Mouse (Mus musculus) frontal cortex, postnatal 14 days (tissue): ENCODE results near the gene Pdgfb.

Source experiments
- DNase-seq, 2 experiments: peaks; one replicate each; pipeline ENCODE4 v3.0.0; 2022; ENCODE audit warnings: low spot score in 2 of 2

Gene Pdgfb

DNA sequence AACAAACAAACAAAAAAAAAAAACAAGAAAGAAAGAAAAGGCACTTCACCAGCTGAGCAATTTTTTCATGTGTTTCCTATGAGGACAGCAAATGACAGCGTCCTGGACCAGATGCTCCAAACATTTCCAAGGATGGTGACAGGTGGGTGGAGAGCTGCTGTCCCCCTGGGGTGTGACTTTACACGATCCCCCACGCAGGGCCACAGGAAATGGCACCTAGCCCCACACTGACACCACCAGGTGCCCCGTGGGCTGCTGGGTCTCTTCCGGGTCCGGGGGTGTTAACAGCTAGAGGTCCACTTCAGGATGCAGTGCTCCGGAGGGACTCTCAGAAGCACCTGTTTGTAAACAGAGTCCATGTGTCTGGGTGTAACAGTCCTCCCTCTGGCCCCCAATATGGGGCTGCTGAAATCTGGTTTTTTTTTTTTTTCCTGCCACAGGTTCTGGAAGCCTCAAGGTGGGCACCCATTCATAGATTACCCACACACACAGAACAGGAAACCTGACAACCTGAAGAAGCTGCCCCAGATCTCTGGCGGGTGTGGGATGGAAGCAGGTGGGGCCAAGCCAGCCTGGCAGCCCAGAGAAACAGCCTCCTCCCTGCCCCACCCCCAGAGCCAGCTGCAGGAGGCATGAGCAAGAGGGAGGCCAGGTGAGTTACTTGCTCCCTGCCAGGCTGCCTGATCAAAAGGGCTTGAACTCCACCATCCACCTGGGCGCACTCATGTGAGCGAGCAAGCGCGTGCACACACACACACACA is 5.2 kb downstream of the Pdgfb start:
- no peak for DNase-seq

DNA sequence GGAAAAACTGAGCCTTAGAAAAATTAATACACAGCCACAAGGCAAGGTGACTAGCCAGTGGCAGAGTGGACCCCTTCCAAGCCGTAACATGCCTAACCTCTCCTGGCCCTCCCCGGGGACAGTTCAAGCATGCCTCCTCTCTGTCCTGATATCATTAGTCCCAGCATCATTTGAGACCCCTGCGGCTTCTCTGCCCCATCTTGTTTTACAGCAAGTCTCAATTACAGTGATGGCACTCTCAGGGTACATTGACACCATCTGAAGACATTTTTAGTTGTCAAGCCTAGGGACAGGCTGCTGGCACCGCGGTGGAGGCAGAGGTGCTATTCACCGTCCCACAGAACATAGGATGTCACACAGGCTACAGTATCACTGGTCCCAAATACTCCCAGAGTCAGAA is 6.3 kb downstream of the Pdgfb start:
- DNase-seq = no peak

DNA sequence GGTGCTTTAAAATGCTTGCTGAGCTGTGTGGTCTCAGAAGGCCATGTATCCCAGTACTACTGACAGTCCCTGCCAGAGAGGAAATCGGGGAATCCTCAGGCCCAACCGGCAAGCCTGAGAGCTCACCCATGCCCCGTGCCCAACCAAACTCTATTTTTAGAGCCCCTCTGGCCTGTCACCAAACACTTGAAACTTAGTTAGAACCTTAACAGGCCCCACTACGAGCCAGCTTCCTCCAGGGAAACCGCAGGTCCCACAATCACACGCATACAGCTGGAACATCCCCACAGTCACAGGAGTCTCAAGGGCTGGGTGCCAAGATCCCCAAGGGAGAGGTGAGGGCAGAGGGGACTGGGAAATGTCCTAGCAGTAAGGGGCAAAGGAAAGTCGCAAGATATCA is 8.6 kb downstream of the Pdgfb start:
- no peak for DNase-seq

DNA sequence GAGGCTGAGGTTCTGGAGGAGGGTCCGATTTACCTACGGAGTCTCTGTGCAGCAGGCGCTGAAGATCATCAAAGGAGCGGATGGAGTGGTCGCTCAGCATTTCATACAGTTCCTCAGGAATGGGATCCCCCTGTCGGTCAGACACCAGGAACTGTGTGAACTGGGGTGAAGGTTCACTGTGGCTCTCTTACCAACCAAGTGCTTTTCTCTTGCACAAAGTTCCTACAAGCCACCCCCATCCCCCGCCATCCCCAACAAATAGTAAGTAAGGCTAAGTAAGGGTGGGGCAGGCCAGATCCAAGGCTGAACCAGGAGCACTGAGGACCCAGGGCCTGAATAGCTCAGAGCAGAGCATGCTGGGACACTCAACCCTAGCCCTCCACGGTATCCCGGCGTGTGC is 9.3 kb downstream of the Pdgfb start:
- DNase-seq = no peak

DNA sequence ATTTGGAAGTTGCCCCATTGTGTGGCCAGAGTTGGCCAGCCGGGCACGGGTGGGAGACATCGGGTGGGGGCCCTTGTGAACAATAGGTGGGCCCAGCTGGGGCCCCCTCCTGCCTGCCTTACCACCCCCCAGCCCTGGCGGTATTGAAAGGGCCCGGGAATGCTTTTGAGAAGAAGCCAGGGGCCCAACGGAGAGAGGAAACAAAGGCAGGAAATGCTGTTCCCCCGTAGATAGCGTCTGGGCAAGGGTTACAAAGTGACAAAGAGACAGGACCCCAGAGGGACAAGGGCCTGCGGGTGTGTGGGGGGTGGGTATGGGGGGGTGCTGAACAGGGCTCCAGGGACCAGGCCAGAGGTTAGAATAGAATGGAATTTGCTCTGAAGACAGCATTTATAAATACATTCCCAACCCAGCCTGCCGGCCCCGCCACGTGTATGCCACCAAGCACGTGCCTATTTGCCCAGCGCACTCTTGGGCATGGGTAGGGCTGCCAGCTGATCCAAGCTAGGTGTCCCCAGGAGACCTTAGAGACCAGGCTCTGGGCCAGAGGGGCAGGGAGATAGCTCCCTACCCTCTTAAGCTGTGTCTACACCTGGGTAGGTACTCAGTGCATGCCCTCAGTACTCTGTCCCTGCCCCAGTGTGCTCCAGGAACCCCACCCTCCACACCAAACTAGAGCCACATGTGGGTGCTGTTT is 10.0 kb downstream of the Pdgfb start:
- DNase-seq = no peak

DNA sequence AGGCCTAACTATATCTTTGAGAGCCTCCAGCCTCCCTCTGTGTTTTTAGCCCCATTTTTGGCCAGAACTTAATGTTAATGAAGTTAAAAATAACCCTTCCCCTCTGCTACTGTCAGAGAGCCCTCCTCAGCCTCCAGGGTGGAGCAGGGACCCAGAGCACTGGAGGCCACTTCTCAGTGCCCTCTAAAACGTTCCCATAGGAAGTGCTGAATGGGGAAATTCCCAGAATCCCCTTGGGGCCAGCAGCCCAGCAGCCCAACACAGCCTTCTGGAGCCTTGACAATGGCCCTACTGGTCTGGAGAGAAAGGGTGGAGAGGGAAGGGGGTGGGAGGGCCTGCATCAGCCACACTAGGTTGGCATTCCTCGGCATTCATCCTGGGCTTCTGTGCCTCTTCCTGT is 11.2 kb downstream of the Pdgfb start:
- DNase-seq = no peak

DNA sequence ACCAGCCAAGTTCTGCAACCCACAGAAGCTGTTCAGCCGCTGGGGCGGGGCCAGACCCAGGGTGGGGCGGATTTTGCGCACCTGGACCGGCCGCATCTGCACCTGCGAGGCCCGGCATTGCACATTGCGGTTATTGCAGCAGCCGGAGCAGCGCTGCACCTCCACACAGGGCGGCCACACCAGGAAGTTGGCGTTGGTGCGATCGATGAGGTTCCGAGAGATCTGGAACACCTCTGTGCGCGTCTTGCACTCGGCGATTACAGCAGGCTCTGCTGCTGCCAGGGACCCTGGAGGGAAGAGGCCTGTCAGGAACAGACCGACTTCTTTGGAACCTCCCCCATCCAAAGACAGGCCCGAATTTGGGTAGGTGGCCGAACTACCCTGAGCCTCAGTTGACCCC is 13.2 kb downstream of the Pdgfb start:
- no peak for DNase-seq

DNA sequence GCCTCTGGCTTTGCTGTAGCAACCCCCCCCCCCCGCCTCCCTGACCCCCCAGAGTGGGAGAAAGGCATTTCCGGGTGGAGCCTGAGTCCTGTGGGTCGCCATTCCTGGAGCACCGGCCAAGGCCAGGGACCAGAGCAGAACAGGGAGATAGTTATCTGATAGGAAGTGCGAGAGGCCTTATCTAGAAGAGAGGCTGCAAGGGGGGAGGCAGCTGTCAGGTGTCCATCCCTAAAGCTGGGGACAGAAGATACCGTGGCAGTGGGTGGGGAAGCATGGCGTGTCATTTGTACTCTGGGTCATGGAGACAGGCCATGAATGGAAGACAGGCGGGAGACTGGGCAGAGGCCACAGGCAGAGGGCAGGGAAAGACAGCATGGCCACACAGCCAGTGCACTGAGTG is 14.1 kb downstream of the Pdgfb start:
- DNase-seq = no peak

DNA sequence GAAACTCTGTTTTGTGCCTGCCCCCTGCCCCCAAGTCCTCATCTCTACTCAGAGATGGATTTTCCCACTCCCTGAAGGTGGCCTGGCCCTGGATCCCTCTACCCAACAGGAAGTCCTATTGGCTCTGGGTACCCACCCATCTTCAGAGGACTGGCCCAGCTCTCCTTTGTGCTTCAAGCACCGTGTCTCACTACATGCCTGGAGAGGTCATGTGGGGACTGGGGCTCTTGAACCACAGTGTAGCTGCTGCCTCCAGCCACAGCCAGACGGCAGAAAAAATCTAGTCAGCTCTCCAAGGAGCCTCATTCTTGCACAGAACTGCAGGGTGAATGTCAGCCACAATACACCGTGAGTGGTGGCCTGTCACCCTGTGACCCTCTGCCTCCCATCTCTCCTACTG is 16.8 kb downstream of the Pdgfb start:
- DNase-seq = no peak

DNA sequence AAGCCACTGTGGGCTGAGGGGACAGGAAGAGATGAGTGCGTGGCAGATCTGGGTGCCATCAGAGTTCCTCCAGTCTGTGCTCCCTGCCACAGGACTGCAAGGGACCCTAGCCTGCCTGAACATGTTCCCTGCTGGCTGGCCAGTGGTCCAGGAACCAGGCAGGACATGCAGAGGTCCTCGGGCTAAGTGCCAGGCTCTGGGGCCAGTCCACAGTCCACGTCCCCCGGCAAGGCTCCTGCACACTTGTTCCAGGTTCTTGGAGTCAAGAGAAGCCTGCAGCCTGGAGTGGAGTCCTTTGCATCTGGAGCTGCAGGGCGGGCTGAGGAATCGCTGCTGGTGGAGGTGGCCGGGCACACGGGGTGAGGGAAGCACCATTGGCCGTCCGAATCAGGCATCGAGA is 18.0 kb downstream of the Pdgfb start:
- no peak for DNase-seq

DNA sequence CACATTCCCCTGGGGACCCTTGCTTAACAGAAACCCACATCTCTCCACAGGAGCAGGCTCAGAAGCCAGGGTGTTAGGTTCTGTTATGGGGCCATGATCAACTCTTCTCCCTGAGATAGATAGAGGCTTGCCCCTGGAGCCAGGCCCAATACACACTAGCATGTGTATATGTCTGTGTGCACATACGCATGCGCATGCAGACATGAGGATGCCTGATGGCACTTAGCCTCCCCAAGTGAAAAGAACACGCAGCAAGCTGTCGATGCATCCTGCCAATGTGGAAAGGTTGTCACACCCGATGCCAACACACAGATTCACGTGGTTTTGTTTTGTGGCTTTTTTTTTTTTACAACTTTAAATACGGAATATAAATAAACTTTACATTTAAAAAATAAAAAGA is 19.2 kb downstream of the Pdgfb start:
- no peak for DNase-seq

DNA sequence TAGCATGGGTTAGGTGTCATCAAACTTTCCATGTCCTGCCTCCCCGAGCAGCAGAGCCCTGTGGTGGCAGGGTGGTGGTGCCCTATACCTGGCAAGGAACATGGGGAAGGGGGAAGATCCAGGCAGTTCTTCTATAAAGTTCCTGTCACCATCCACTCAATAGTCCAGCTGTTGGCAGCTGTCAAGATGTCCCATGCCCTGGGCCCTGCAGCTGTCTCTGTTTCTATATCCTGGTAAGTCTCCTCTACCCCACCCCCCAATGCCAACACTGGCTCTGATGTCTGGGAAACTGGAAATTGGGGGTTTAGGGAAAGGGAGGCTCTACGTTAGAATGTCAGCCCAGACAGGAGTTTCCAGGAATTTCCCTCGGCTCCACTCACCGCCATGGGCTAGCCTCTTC is 20.2 kb downstream of the Pdgfb start:
- DNase-seq = no peak

DNA sequence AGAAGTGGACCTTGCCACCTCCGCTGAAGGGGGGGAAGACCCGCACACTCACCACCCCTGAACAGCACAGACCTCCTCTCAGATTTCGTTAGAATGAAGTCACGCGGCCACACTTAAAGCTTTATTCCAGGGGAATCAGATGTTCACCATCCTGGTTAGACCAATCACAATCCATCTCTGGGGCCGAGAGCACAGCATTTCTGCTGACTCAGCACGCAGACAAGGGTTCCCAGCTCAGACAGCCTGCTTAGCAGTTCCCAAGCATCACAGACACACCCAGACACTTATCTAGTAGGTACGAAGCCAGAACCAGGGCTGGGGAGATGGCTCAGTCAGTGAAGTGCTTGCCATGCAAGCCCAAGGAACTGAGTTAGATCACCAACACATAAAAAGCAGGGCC is 28.6 kb downstream of the Pdgfb start:
- DNase-seq = no peak

DNA sequence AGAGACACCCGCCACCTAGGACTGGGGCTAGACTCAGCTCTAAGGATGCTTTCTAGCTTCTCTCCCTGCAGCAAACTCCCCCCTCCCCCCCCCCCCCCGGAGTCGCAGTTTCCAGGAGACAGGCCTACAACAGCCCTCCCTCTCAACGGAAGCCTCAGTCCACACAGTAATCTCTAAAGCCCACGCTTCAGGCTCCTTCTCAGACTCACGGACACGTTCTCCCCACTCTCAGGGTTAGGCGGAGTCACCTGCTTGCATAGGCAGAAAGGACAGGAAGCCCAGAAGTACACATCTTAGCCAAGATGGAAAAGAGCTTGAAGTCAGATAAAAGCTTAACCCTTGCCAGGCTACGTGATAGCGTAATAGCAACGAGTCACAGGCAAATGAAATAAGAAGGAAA is 29.3 kb downstream of the Pdgfb start:
- no peak for DNase-seq

DNA sequence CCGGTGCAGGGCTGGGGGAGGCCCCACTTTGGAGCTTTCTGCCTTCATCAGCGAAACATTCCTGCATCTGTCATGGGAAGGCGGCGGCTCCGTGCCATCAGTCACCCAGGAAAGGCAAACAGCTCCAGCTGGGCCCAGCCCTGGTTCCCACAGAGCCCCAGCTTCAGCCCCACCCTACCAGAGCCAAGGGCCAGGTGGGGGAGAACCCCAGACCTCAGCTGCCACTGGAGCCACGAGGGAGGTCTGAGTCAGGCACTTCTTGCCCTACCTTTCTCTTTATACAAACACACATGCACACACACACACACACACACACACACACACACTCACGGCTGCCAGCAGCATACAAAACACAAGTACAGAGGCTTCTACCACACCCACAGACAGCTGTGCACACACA is 30.6 kb downstream of the Pdgfb start:
- DNase-seq = no peak

DNA sequence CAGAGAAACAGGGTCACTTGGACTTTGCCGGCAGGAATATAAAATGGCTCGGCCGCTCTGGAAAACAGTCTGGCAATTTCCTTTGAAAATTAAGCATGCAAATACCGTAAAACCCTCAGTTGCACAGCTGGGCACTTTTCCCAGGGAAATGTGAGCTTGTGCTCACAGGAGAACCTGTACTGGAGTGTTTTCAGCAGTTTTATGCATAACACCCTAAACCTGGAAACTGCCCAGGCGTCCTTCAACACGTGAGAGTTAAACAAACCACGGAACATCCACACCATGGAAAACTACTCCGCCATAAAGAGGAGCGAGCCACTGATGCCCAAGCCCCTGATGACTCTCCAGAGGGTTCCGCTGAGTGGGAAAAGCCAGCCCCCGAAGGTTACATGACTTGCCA is 34.1 kb downstream of the Pdgfb start:
- no peak for DNase-seq

DNA sequence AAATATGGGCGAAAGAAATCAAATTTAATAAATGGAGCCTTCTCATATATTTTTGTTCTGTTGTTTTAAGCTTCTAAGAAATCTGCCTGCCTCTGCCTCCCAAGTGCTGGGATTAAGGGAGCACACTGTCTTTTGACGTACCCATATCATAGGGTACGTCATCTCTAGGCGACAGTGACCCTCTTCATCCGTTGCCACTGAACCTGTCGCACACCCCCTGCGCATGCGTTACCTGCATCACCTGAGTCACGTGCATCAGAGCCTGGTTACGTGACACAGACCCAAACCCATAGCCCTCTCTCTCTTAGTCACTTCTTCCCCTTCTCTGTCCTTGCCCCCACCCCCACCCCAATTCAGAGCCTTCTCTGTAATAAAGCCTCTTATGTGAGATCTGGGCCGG is 42.6 kb downstream of the Pdgfb start:
- no peak for DNase-seq

DNA sequence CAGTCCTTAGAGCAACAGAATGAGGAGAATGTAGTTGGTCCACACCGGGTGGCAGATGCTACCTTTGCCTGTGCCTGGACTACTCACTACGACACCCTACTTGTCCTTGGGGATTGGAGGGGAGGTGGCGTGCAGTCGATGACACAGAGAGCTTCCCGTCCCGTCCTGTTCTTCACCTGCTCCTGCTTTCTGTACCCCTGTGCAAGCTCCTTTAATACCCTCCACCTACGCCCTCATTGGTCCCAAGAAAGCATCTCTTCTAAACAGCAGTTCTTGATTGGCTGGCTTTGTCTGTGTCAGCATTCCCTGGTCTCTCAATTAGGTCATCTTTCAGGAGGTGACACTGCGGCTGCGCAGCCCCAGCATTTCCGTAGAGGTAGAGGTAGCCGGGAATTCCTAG is 43.8 kb downstream of the Pdgfb start, which contains the start of gene Cbx7:
Cbx7 (minus strand) TSS at position 180 of the 400 bp plus-strand sequence.
- no peak for DNase-seq

DNA sequence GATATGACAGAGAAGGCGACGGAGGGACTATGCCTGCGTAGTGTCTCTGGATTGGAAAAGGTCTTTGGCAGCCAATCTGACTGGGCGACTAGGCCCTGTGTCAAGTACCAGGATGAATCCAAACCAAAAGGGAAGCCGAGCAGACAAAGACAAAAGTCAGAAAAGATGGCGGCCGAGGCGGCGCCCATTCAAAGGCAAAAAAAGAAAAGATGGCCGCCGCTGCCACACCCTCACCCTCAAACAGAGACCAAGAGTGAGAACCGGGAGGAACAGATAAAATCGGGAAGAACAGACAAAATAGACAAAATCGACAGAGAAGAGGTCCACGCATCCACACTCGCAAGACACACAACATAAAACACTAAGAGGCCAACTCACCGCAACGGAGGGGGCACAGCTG is 44.3 kb downstream of the Pdgfb start:
- DNase-seq = no peak

DNA sequence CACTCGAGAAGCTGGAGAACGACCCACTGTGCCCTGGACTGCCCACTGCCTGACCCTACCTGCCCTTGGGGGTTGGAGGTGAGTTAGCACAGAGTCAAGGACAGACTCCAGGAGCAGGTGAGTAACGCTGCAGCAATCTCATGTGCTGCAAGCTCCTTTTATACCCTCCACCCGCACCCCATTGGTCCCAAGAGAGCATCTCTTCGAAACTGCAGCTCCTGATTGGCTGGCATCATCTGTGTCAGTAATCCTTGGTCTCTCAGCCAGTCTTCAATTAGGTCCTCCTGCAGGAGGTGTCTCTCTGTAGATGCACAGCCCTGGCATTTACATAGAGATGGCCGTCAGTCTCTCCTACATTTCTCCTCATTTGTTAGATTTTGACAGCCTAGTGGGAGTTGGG is 47.4 kb downstream of the Pdgfb start:
- no peak for DNase-seq

DNA sequence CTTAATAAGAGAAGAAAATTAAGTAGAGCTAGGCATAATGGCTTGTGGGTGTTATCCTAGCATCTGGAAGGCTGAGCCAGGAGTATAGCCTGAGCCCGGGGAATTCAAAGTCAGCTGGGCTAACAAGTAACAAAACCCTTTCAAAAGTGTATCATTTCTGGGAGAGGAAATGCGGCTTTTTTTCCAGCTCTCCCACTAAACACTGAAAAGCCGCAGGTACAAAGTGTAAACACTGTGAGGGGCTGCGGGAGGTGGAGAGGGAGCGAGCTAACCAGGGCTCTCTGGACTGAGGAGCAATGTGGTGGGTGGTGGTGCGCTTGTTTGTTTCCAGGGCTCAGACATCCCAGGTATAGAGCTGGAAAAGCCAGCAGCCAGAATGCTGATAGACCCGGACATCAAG is 50.4 kb downstream of the Pdgfb start:
- DNase-seq = no peak

DNA sequence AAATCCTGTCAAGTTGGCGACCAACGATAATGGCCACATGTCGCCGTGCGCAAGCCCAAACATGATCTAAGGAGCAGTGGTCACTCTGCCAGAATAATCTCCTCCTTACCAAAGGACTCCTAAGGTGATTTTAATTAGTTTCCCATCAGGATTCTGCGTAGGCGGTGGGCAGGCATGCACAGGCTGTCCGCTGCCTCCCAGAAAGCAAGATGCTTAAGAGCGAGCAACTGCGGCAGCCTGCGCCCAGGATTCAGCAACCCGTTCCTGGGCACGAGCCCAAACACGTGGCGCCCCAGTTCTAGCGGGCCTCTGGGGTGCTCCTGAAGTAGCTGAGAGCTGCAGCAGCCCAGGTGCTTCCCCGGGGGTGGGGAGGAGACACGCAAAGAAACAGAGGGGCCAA is 52.1 kb downstream of the Pdgfb start:
- DNase-seq = no peak

DNA sequence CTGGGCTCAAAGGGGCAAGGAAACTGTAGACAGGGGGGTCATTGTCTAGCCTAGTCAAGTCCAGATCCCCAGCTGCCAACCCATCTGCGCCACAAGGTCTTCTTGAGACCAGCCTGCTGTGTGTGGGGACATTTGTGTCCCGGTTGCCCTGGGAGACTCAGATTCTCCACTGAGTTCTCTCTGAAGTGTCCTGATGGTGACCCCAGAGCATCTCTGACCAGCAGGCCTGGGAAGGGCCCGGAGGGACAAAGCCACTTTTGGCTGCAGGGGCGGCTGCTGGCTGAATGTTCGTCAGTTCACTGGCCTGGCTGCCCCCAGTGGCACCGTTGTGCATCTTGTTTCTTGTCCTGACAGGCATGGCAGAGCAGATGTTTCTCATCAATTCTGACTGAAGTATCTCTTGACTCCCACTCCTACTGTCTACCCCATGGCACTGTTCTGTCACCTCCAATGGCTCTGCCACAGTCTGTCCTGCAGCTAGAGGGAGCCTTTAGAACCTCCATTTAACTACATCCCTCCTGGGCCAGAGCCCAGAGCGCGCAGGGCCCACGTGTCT is 53.3 kb downstream of the Pdgfb start:
- no peak for DNase-seq
